Comparison of ENCODE assay signal across 17 mouse cellular contexts in genomic region chr3:149203451-149203850, GRCm38 (mm10).
DNase-seq lines count a peak whose midpoint lies in the region; ATAC-seq and TF ChIP-seq lines count a peak whose summit lies in the region.
"Had no signal": no experiment of that assay in that cellular context is flagged by ENCODE, and none has a peak within 500 bp of the region (broad histone marks: within the 10 kb centered on the region; RNA-seq: fewer than 3 reads in every experiment).

No protein-coding gene starts in this region.

- no peaks in the 10 kb centered on the region for H3K27me3 ChIP-seq in heart, embryonic 13.5 days (replicated peaks)
- H3K27me3 ChIP-seq in liver, adult 2 months (ENCODE audit: control insufficient read depth, insufficient read depth, low read length): no peaks in the 10 kb centered on the region
- H3K27me3 ChIP-seq in embryonic facial prominence, embryonic 10.5 days (replicated peaks; ENCODE audit: low read depth, poor library complexity, severe bottlenecking): no peaks in the 10 kb centered on the region
- H3K27me3 ChIP-seq in lung, postnatal 0 days (replicated peaks; ENCODE audit: insufficient read depth, low read length): no peaks in the 10 kb centered on the region

- no peaks in the 10 kb centered on the region for H3K79me2 ChIP-seq in liver, adult 2 months (ENCODE audit: control insufficient read depth, insufficient read depth, low read length)

- no peak overlapping the region for H3K4me3 ChIP-seq in heart, embryonic 13.5 days
- H3K4me3 ChIP-seq in liver, adult 2 months (ENCODE audit: insufficient read depth, low read depth, low read length): no peak overlapping the region
- H3K4me3 ChIP-seq in embryonic facial prominence, embryonic 10.5 days: no peak overlapping the region
- no peak overlapping the region for H3K4me3 ChIP-seq in lung, postnatal 0 days (ENCODE audit: low read depth, low read length)
- H3K4me3 ChIP-seq: left cerebral cortex, adult 2 months; limb, embryonic 10.5 days had no signal

- no peaks in the 10 kb centered on the region for H3K9me3 ChIP-seq in heart, embryonic 13.5 days
- H3K9me3 ChIP-seq in embryonic facial prominence, embryonic 10.5 days: no peaks in the 10 kb centered on the region
- no peaks in the 10 kb centered on the region for H3K9me3 ChIP-seq in lung, postnatal 0 days (ENCODE audit: low read length)
- H3K9me3 ChIP-seq: limb, embryonic 10.5 days had no signal

- WGBS in heart, embryonic 13.5 days: 72% methylated on average over 5 of the region's 5 CpGs
- 79% methylated on average over 5 of the region's 5 CpGs for WGBS in liver, adult 2 months
- 75% methylated on average over 5 of the region's 5 CpGs for WGBS in embryonic facial prominence, embryonic 10.5 days
- 43% methylated on average over 5 of the region's 5 CpGs for WGBS in lung, postnatal 0 days

- no peak overlapping the region for H3K4me2 ChIP-seq in heart, embryonic 13.5 days
- no peak overlapping the region for H3K4me2 ChIP-seq in lung, postnatal 0 days (replicated peaks; ENCODE audit: low read depth, low read length)
- H3K4me2 ChIP-seq: hindbrain, embryonic 14.5 days had no signal

- 0 out of 2 replicates have a peak overlapping the region, but pooled peaks have one; percentile 20 for H3K27ac ChIP-seq in heart, embryonic 13.5 days (replicated peaks)
- H3K27ac ChIP-seq in liver, adult 2 months (replicated peaks; ENCODE audit: insufficient read depth, low read depth, low read length): peak overlapping the region; percentile 33; the same call in 1 of the 2 replicates
- H3K27ac ChIP-seq in embryonic facial prominence, embryonic 10.5 days (replicated peaks): peak overlapping the region; percentile 48; the same call in 1 of the 2 replicates
- H3K27ac ChIP-seq in lung, postnatal 0 days (ENCODE audit: low read length): no peak overlapping the region
- H3K27ac ChIP-seq: hindbrain, embryonic 14.5 days; left cerebral cortex, adult 2 months; limb, embryonic 10.5 days; liver, embryonic 14.5 days had no signal

- no peak overlapping the region for H3K9ac ChIP-seq in heart, embryonic 13.5 days
- H3K9ac ChIP-seq in liver, adult 2 months (ENCODE audit: low read depth, low read length): no peak overlapping the region
- no peak overlapping the region for H3K9ac ChIP-seq in lung, postnatal 0 days (replicated peaks; ENCODE audit: low read depth)
- H3K9ac ChIP-seq: hindbrain, embryonic 14.5 days; liver, embryonic 14.5 days had no signal

- TF ChIP-seq EP300 in lung, postnatal 0 days (IDR thresholded peaks at IDR 0.05): peak; percentile 85

- TF ChIP-seq POLR2A in liver, adult 2 months (IDR thresholded peaks at IDR 0.05; ENCODE audit: extremely low read depth, insufficient read depth, low read length): no peak

- no peak for ATAC-seq in heart, embryonic 13.5 days (ENCODE audit: extremely low read depth, insufficient number of reproducible peaks, low FRiP score, low TSS enrichment)
- peak; percentile 87 for ATAC-seq in lung, postnatal 0 days
- ATAC-seq in monocyte, adult 5-6 weeks (replicated peaks; ENCODE audit: insufficient number of reproducible peaks, low FRiP score, low TSS enrichment, poor library complexity, severe bottlenecking): no peak
- ATAC-seq: forebrain, embryonic 14.5 days; intestine, postnatal 0 days had no signal

- H3K4me1 ChIP-seq in heart, embryonic 13.5 days: no peaks in the 10 kb centered on the region
- no peaks in the 10 kb centered on the region for H3K4me1 ChIP-seq in liver, adult 2 months (ENCODE audit: control insufficient read depth, insufficient read depth, low read length)
- peaks cover 31% of the 10 kb centered on the region for H3K4me1 ChIP-seq in embryonic facial prominence, embryonic 10.5 days
- H3K4me1 ChIP-seq in lung, postnatal 0 days (ENCODE audit: insufficient read depth, low read depth, low read length): no peaks in the 10 kb centered on the region

- no peaks in the 10 kb centered on the region for H3K36me3 ChIP-seq in heart, embryonic 13.5 days
- H3K36me3 ChIP-seq in liver, adult 2 months (ENCODE audit: control insufficient read depth, insufficient read depth, low read length): no peaks in the 10 kb centered on the region
- no peaks in the 10 kb centered on the region for H3K36me3 ChIP-seq in embryonic facial prominence, embryonic 10.5 days (replicated peaks)
- no peaks in the 10 kb centered on the region for H3K36me3 ChIP-seq in lung, postnatal 0 days (ENCODE audit: insufficient read depth, low read length)
- H3K36me3 ChIP-seq: limb, embryonic 10.5 days had no signal

- no peak for TF ChIP-seq CTCF in liver, adult 2 months (IDR thresholded peaks at IDR 0.05; ENCODE audit: low read depth, low read length)
- no peak for TF ChIP-seq CTCF in lung, postnatal 0 days (IDR thresholded peaks at IDR 0.05)

- DNase-seq in heart, postnatal 4 days: no peak
- no peak for DNase-seq in liver, adult 2 months (ENCODE audit: extremely low read depth, low read depth, low spot score)
- DNase-seq in liver: no peak
- no peak for DNase-seq in embryonic facial prominence, embryonic 10.5 days (ENCODE audit: low spot score)
- peak; percentile 37 for DNase-seq in lung, postnatal 0 days (ENCODE audit: low spot score)
- DNase-seq: cerebellum, postnatal 14 days; midbrain, embryonic 14.5 days; retina, postnatal 1 day; spleen, adult 18-20 months had no signal
